ENCODE assay signal across 1 mouse cellular context in the genomic region with DNA sequence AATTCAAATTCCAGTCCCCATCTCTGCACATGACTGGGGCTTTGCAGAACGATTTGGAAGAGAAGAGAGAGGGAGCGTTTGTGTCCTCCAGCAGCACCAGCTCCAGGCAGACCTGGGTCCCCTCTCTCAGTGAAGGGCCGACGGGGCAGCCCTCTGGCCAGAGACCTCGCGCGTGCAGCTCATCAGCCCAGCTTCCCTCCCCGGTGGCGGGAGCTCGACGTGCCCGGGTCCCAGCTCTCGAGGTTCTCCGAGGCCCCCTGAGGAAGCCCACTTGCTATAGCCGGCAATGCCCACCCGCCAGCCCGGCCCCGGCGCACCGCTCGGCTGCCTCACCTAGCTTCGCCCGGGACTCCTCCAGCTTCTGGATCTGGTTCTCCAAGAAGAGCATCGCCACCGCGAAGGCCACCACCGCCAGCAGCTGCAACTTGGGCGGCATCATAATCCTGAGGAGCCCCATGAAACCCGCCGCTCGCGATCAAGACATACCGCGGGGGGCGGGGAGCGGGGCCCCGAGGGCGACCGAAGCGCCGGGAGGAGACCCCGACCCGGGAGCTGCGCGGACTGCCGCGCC.
TF ChIP-seq lines count a peak whose summit lies in the region.

No protein-coding gene starts in this region.

TF ChIP-seq in CH12.LX, 34 proteins besides CTCF, POLR2A, EP300 and RAD21 (continued from another document):
- TF ChIP-seq MXI1 (IDR thresholded peaks at IDR 0.05; ENCODE audit: low read depth, low read length) (peak; percentile 46), RCOR1 (conservative IDR thresholded peaks at IDR 0.05; ENCODE audit: low read depth, low read length) (peak; percentile 54; the same call in 1 of the 2 replicates), JUND (conservative IDR thresholded peaks at IDR 0.05; ENCODE audit: low read depth, low read length) (no peak)
